Mouse (Mus musculus): ENCODE measurements around the gene Rasl11b. TPM values are rescaled to one million over a fixed set of nuclear protein-coding genes. Genes with fewer than 3 reads are reported as not detected.

Gene Rasl11b
- polyA plus RNA-seq, 1 experiment, result 3.8 TPM

GRCm38 (mm10) chr5:74240298-74240697 lies 45.2 kb downstream of the Rasl11b start:
- Histone ChIP-seq H3K36me3 (ENCODE audit: control insufficient read depth, insufficient read depth, low read length) (no peaks in the 10 kb centered on the region), H3K4me1 (ENCODE audit: control insufficient read depth, insufficient read depth, low read length) (no peaks in the 10 kb centered on the region; the same call in 1 of the 2 replicates), H3K27me3 (ENCODE audit: control insufficient read depth, insufficient read depth, low read length) (no peaks in the 10 kb centered on the region), H3K4me3 (ENCODE audit: control insufficient read depth, low read depth, low read length) (no peak overlapping the region), H3K27ac (ENCODE audit: control insufficient read depth, insufficient read depth, low read depth, low read length) (no peak overlapping the region)
- TF ChIP-seq POLR2A (IDR thresholded peaks at IDR 0.05; ENCODE audit: control insufficient read depth, low read depth, low read length) (no peak), CTCF (IDR thresholded peaks at IDR 0.05; ENCODE audit: control insufficient read depth, insufficient read depth, insufficient replicate concordance, low read depth, low read length) (no peak)

- Histone ChIP-seq H3K36me3 (ENCODE audit: control insufficient read depth, insufficient read depth, low read length) (no peaks in the 10 kb centered on the region), H3K4me1 (ENCODE audit: control insufficient read depth, insufficient read depth, low read length) (peaks cover 2% of the 10 kb centered on the region), H3K27ac (ENCODE audit: control insufficient read depth, insufficient read depth, low read depth, low read length) (no peak overlapping the region), H3K4me3 (ENCODE audit: control insufficient read depth, low read depth, low read length) (no peak overlapping the region), H3K27me3 (ENCODE audit: control insufficient read depth, insufficient read depth, low read length) (no peaks in the 10 kb centered on the region)
- TF ChIP-seq CTCF (IDR thresholded peaks at IDR 0.05; ENCODE audit: control insufficient read depth, insufficient read depth, insufficient replicate concordance, low read depth, low read length) (no peak), POLR2A (IDR thresholded peaks at IDR 0.05; ENCODE audit: control insufficient read depth, low read depth, low read length) (no peak)
These were observed 46.0 kb downstream of the Rasl11b start for GRCm38 (mm10) chr5:74240926-74241680.

DNA sequence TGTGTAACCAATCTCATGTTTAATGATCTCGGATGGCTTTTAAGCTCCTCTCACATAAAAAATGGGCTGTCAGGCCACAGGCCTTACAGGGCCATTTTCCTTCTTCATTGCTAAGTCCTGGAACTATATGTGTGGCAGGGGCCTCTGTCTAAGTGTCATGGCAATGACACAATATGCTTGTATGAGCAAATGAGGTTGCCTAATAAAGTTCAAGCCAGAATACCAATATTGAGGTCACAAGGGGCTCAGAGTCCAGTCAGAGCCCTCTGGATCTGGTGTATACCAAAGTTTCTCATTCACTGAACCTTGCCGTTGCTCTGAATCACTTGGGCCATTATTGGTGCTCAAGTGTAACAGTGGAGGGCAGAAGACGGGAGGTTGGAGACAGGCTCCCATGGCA lies 47.6 kb downstream of the Rasl11b start:
- H3K27me3 ChIP-seq (ENCODE audit: control insufficient read depth, insufficient read depth, low read length), result no peaks in the 10 kb centered on the region
- H3K36me3 ChIP-seq (ENCODE audit: control insufficient read depth, insufficient read depth, low read length), result no peaks in the 10 kb centered on the region
- no peak for TF ChIP-seq POLR2A (IDR thresholded peaks at IDR 0.05; ENCODE audit: control insufficient read depth, low read depth, low read length)
- TF ChIP-seq CTCF (IDR thresholded peaks at IDR 0.05; ENCODE audit: control insufficient read depth, insufficient read depth, insufficient replicate concordance, low read depth, low read length), result no peak
- no peak overlapping the region for H3K4me3 ChIP-seq (ENCODE audit: control insufficient read depth, low read depth, low read length)
- peaks cover 2% of the 10 kb centered on the region for H3K4me1 ChIP-seq (ENCODE audit: control insufficient read depth, insufficient read depth, low read length)
- H3K27ac ChIP-seq (ENCODE audit: control insufficient read depth, insufficient read depth, low read depth, low read length), result no peak overlapping the region

DNA sequence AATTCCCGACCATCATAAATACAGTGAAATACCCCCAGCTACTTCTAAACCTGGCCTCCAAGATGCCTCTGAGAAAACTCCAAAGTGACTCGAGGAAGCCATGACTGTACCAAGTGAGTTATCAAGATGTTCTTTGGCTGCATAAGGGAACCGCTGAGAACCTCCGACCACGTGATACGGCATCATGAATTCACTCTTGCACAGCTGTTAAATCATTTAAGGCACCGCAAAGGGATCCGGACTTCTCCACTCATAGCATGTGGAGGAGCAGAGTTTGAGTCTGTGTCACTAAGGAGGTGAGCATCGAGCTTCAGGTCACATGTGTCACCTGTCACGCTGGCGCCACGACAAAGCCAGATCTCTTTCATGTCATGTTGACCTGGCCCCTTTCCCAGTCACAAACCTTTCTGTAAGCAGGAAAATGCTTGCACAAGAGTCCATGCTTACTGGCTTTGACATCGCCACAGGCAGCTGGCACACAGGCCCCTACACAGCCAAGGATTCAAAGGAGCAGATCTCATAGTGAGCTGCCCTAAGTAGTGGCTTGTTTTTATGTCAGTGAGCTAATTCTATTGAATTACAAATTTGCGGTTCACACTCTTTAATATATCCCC lies 49.4 kb downstream of the Rasl11b start:
- peaks cover 2% of the 10 kb centered on the region for H3K4me1 ChIP-seq (ENCODE audit: control insufficient read depth, insufficient read depth, low read length)
- no peak overlapping the region for H3K4me3 ChIP-seq (ENCODE audit: control insufficient read depth, low read depth, low read length)
- TF ChIP-seq POLR2A (IDR thresholded peaks at IDR 0.05; ENCODE audit: control insufficient read depth, low read depth, low read length) (no peak), CTCF (IDR thresholded peaks at IDR 0.05; ENCODE audit: control insufficient read depth, insufficient read depth, insufficient replicate concordance, low read depth, low read length) (no peak)
- no peaks in the 10 kb centered on the region for H3K36me3 ChIP-seq (ENCODE audit: control insufficient read depth, insufficient read depth, low read length)
- H3K27me3 ChIP-seq (ENCODE audit: control insufficient read depth, insufficient read depth, low read length), result no peaks in the 10 kb centered on the region
- H3K27ac ChIP-seq (ENCODE audit: control insufficient read depth, insufficient read depth, low read depth, low read length), result no peak overlapping the region

GRCm38 (mm10) chr5:74245641-74246145 lies 50.6 kb downstream of the Rasl11b start:
- no peaks in the 10 kb centered on the region for H3K27me3 ChIP-seq (ENCODE audit: control insufficient read depth, insufficient read depth, low read length)
- peaks cover 2% of the 10 kb centered on the region for H3K4me1 ChIP-seq (ENCODE audit: control insufficient read depth, insufficient read depth, low read length)
- no peak overlapping the region for H3K4me3 ChIP-seq (ENCODE audit: control insufficient read depth, low read depth, low read length)
- H3K36me3 ChIP-seq (ENCODE audit: control insufficient read depth, insufficient read depth, low read length), result no peaks in the 10 kb centered on the region
- TF ChIP-seq POLR2A (IDR thresholded peaks at IDR 0.05; ENCODE audit: control insufficient read depth, low read depth, low read length), result no peak
- no peak for TF ChIP-seq CTCF (IDR thresholded peaks at IDR 0.05; ENCODE audit: control insufficient read depth, insufficient read depth, insufficient replicate concordance, low read depth, low read length)
- peak overlapping the region; percentile 14; the same call in 1 of the 2 replicates for H3K27ac ChIP-seq (ENCODE audit: control insufficient read depth, insufficient read depth, low read depth, low read length)

DNA sequence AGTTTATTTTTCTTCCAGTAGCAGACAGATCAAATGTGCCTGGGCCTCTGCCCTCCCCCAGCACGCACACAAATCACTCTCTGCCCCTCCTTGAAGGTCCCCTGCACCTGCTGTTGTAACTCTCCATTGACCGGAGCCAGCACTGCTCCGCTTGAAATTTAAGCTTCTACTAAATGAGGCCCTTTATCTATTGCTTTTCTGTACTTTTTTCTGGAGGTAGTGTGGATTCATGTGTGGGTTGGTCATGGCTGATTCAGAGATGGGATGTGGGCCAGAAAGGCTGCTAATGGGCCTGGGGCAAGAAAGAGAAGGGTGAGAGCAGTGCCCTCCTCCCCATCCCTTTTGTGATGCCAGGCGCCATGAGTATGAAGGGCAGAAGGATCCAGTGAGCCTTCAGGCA lies 51.4 kb downstream of the Rasl11b start:
- Histone ChIP-seq H3K36me3 (ENCODE audit: control insufficient read depth, insufficient read depth, low read length) (no peaks in the 10 kb centered on the region), H3K27me3 (ENCODE audit: control insufficient read depth, insufficient read depth, low read length) (no peaks in the 10 kb centered on the region), H3K27ac (ENCODE audit: control insufficient read depth, insufficient read depth, low read depth, low read length) (no peak overlapping the region), H3K4me3 (ENCODE audit: control insufficient read depth, low read depth, low read length) (no peak overlapping the region), H3K4me1 (ENCODE audit: control insufficient read depth, insufficient read depth, low read length) (peaks cover 2% of the 10 kb centered on the region)
- TF ChIP-seq CTCF (IDR thresholded peaks at IDR 0.05; ENCODE audit: control insufficient read depth, insufficient read depth, insufficient replicate concordance, low read depth, low read length), result no peak

GRCm38 (mm10) chr5:74246971-74247370 lies 51.9 kb downstream of the Rasl11b start:
- TF ChIP-seq POLR2A (IDR thresholded peaks at IDR 0.05; ENCODE audit: control insufficient read depth, low read depth, low read length) (no peak), CTCF (IDR thresholded peaks at IDR 0.05; ENCODE audit: control insufficient read depth, insufficient read depth, insufficient replicate concordance, low read depth, low read length) (no peak)
- Histone ChIP-seq H3K36me3 (ENCODE audit: control insufficient read depth, insufficient read depth, low read length) (no peaks in the 10 kb centered on the region), H3K27ac (ENCODE audit: control insufficient read depth, insufficient read depth, low read depth, low read length) (no peak overlapping the region), H3K4me3 (ENCODE audit: control insufficient read depth, low read depth, low read length) (no peak overlapping the region), H3K27me3 (ENCODE audit: control insufficient read depth, insufficient read depth, low read length) (no peaks in the 10 kb centered on the region), H3K4me1 (ENCODE audit: control insufficient read depth, insufficient read depth, low read length) (peaks cover 2% of the 10 kb centered on the region)

Other genes starting within 250 kb of the Rasl11b start
- gene Usp46, start 126.9 kb upstream of the Rasl11b start, polyA plus RNA-seq (2012; rRNA removed), result 20.4 and 24.7 TPM in 2 replicates